ENCODE assay signal across 8 mouse cellular contexts in genomic region chrX:103981806-103982205, GRCm38 (mm10). TPM values are rescaled to one million over a fixed set of nuclear protein-coding genes. Genes with fewer than 3 reads are reported as not detected.
DNase-seq lines count a peak whose midpoint lies in the region; ATAC-seq and TF ChIP-seq lines count a peak whose summit lies in the region.

No protein-coding gene starts in this region.

- no peak for TF ChIP-seq POLR2A in cortical plate, adult 2 months (IDR thresholded peaks at IDR 0.05; ENCODE audit: extremely low read depth, insufficient read depth, low read length)

- no peaks in the 10 kb centered on the region for H3K27me3 ChIP-seq in kidney, postnatal 0 days (ENCODE audit: insufficient read depth, low read length)
- H3K27me3 ChIP-seq in hindbrain, embryonic 14.5 days (ENCODE audit: control insufficient read depth, insufficient read depth, low read length) = peaks cover 16% of the 10 kb centered on the region
- no peaks in the 10 kb centered on the region for H3K27me3 ChIP-seq in midbrain, embryonic 14.5 days (ENCODE audit: control insufficient read depth, insufficient read depth, low read length)

- DNase-seq in kidney, postnatal 0 days (ENCODE audit: low spot score) = no peak
- DNase-seq in kidney, postnatal 25 days = no peak
- DNase-seq in hindbrain, embryonic 14.5 days (ENCODE audit: low spot score) = no peak
- no peak for DNase-seq in midbrain, embryonic 14.5 days
- no peak for DNase-seq in layer of hippocampus, postnatal 10 days (ENCODE audit: low spot score in 2 of 2)
- no peak for DNase-seq in urinary bladder, postnatal 4 days (ENCODE audit: low spot score in 2 of 2)

- no peak for TF ChIP-seq CTCF in kidney, postnatal 0 days (IDR thresholded peaks at IDR 0.05; ENCODE audit: low read depth)
- TF ChIP-seq CTCF in cortical plate, adult 2 months (IDR thresholded peaks at IDR 0.05; ENCODE audit: extremely low read depth, insufficient read depth, low read length) = no peak

- WGBS in kidney, postnatal 0 days = 77% methylated on average over 10 of the region's 10 CpGs
- WGBS in hindbrain, embryonic 14.5 days = 83% methylated on average over 10 of the region's 10 CpGs
- WGBS in midbrain, embryonic 14.5 days = 82% methylated on average over 10 of the region's 10 CpGs

- H3K27ac ChIP-seq in kidney, postnatal 0 days = peak overlapping the region; percentile 84
- no peak overlapping the region for H3K27ac ChIP-seq in cortical plate, adult 2 months (ENCODE audit: insufficient read depth, low read length)
- H3K27ac ChIP-seq in hindbrain, embryonic 14.5 days = peak overlapping the region; percentile 89
- H3K27ac ChIP-seq in midbrain, embryonic 14.5 days (replicated peaks; ENCODE audit: low read depth, low read length) = peak overlapping the region; percentile 82

- ATAC-seq in kidney, postnatal 0 days (replicated peaks; ENCODE audit: low FRiP score, low read depth) = no peak
- ATAC-seq in hindbrain, embryonic 14.5 days (ENCODE audit: low FRiP score) = no peak
- no peak for ATAC-seq in midbrain, embryonic 14.5 days (ENCODE audit: low FRiP score, low TSS enrichment)
- ATAC-seq in erythroid progenitor cell, adult 5-6 weeks (replicated peaks; ENCODE audit: low FRiP score, poor library complexity, severe bottlenecking) = no peak

- H3K9ac ChIP-seq in kidney, postnatal 0 days (ENCODE audit: low read depth, low read length) = no peak overlapping the region
- H3K9ac ChIP-seq in hindbrain, embryonic 14.5 days = 0 out of 2 replicates have a peak overlapping the region, but pooled peaks have one; percentile 40
- no peak overlapping the region for H3K9ac ChIP-seq in midbrain, embryonic 14.5 days (replicated peaks; ENCODE audit: low read length)

- H3K4me2 ChIP-seq in kidney, postnatal 0 days (ENCODE audit: low read length) = peak overlapping the region; percentile 33; the same call in 1 of the 2 replicates
- peak overlapping the region; percentile 65 for H3K4me2 ChIP-seq in hindbrain, embryonic 14.5 days (replicated peaks)
- peak overlapping the region; percentile 51 for H3K4me2 ChIP-seq in midbrain, embryonic 14.5 days (ENCODE audit: low read length)

- H3K36me3 ChIP-seq in kidney, postnatal 0 days (ENCODE audit: insufficient read depth, low read length) = no peaks in the 10 kb centered on the region
- peaks cover 8% of the 10 kb centered on the region; the same call in 1 of the 2 replicates for H3K36me3 ChIP-seq in hindbrain, embryonic 14.5 days (replicated peaks; ENCODE audit: control insufficient read depth, insufficient read depth)
- 0 out of 2 replicates have a peak, but pooled peaks cover 6% of the 10 kb centered on the region for H3K36me3 ChIP-seq in midbrain, embryonic 14.5 days (ENCODE audit: control insufficient read depth, insufficient read depth, low read length)

- H3K4me3 ChIP-seq in kidney, postnatal 0 days (replicated peaks; ENCODE audit: low read depth, low read length) = no peak overlapping the region
- H3K4me3 ChIP-seq in cortical plate, adult 2 months (ENCODE audit: insufficient read depth, low read length) = peak overlapping the region; percentile 97; the same call in 1 of the 2 replicates
- peak overlapping the region; percentile 73; the same call in 1 of the 2 replicates for H3K4me3 ChIP-seq in hindbrain, embryonic 14.5 days (replicated peaks; ENCODE audit: low read length)
- peak overlapping the region; percentile 67 for H3K4me3 ChIP-seq in midbrain, embryonic 14.5 days (replicated peaks; ENCODE audit: low read depth, low read length)

- no peaks in the 10 kb centered on the region for H3K9me3 ChIP-seq in kidney, postnatal 0 days (replicated peaks; ENCODE audit: low read length)
- no peaks in the 10 kb centered on the region for H3K9me3 ChIP-seq in hindbrain, embryonic 14.5 days (ENCODE audit: control insufficient read depth, low read length)
- H3K9me3 ChIP-seq in midbrain, embryonic 14.5 days (ENCODE audit: control insufficient read depth, low read length) = no peaks in the 10 kb centered on the region

- H3K4me1 ChIP-seq in kidney, postnatal 0 days (replicated peaks; ENCODE audit: insufficient read depth, low read length) = no peaks in the 10 kb centered on the region
- no peaks in the 10 kb centered on the region for H3K4me1 ChIP-seq in cortical plate, adult 2 months (ENCODE audit: control insufficient read depth, insufficient read depth, low read length)
- H3K4me1 ChIP-seq in hindbrain, embryonic 14.5 days (replicated peaks; ENCODE audit: control insufficient read depth, insufficient read depth, low read length) = 0 out of 2 replicates have a peak, but pooled peaks cover 3% of the 10 kb centered on the region
- H3K4me1 ChIP-seq in midbrain, embryonic 14.5 days (ENCODE audit: control insufficient read depth, insufficient read depth, low read length) = no peaks in the 10 kb centered on the region

RNA-seq across cellular contexts. Expression of gene Rlim, which starts 0.7 kb away (rescaled TPM):
- 19.1 and 21.0 TPM in 2 replicates for polyA plus RNA-seq in kidney, postnatal 0 days (2015; fragmentation: Nextera tagmentation; extraction: Ambion mirVana)
- polyA plus RNA-seq in cortical plate, adult 2 months (2012; rRNA removed) = 17.0 and 17.3 TPM in 2 replicates
- polyA plus RNA-seq in hindbrain, embryonic 14.5 days (2014; fragmentation: Nextera tagmentation; extraction: Ambion mirVana) = 28.8 and 32.2 TPM in 2 replicates
- polyA plus RNA-seq in midbrain, embryonic 14.5 days (2014; fragmentation: Nextera tagmentation; extraction: Ambion mirVana) = 25.0 and 35.3 TPM in 2 replicates
- total RNA-seq in erythroid progenitor cell, adult 5-6 weeks (2015; ENCODE audit: low replicate concordance) = 15.1 and 31.0 TPM in 2 replicates
- total RNA-seq in erythroid progenitor cell, adult 5-6 weeks (2017; ENCODE audit: low replicate concordance) = 27.7 and 32.1 TPM in 2 replicates
- total RNA-seq in layer of hippocampus, postnatal 10 days (2021) = 10 to 100 TPM; 48.6 to 53.6 TPM
